Mouse (Mus musculus) left cerebral cortex, adult 8-10 months (tissue): ENCODE data around the gene Fgf12. TPM values are rescaled to one million over a fixed set of nuclear protein-coding genes. Genes with fewer than 3 reads are reported as not detected.
A peak's percentile ranks its signal among the peaks of the same experiment; 100 is the strongest.

ENCODE experiments used
- DNase-seq, 2 experiments: peaks; one replicate each; pipeline ENCODE4 v3.0.0; 2022; ENCODE audit warnings: low spot score in 2 of 2
- total RNA-seq, 4 experiments: library from RNA; stranded (reverse); gene quantifications; 2 replicates each; pipeline ENCODE4 v1.2.4; 2022

Gene Fgf12
- 100 to 1,000 TPM; 272 to 312 (median 287) TPM for total RNA-seq

GRCm38 (mm10) chr16:28752638-28753118, at the start of gene Fgf12:
Fgf12 (minus strand) TSS chr16:28753068.
- DNase-seq, result peak; percentile 22 to 42

GRCm38 (mm10) chr16:28793115-28793514, 40.2 kb upstream of the Fgf12 start:
- DNase-seq, result no peak

DNA sequence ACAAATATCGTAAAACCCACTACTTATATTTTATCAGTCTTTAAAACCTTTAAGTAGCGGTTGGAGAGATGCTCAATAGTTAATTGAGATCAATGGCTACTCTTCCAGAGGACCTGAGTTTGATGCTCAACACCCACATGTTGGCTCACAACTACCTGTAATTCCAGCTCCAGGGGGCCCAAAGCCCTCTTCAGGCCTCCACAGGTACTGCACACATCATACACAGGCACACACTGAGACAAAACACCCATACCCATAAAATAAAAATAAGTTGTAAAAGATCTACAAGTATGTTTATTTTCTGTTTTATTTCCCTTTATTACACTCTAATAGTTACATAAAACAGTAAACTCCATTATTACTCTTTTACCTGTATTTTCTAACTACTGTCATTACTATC, 17.4 kb upstream of the Fgf12 start:
- no peak for DNase-seq

GRCm38 (mm10) chr16:28761417-28761976, 8.6 kb upstream of the Fgf12 start:
- DNase-seq, result no peak

GRCm38 (mm10) chr16:28753124-28753917, 453 bp upstream of the Fgf12 start:
- peak; percentile 70 to 84 for DNase-seq

GRCm38 (mm10) chr16:28734461-28734860, 18.4 kb downstream of the Fgf12 start:
- DNase-seq, result no peak

- peak in 1 of 2 experiments; percentile 14 for DNase-seq
Measured at GRCm38 (mm10) chr16:28726792-28727191, 26.1 kb downstream of the Fgf12 start.

DNA sequence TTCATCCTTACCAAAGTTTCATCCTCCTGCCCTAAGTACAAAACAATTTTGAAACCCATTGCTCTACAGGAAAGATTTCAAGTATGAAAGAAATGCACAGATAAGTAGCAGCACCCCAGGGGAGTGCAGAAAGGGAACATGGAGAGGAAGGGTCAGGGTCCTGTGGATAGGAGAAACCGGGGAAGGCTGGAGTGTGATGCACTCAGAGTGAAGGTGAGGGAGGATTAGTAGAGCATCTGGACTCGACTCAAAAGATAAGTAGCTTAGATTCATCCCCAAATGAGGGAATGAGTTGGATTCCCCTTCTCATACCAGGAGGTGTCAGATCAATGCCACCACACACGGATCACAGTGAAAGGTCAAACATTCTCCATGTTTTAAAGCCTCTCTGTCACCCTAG, 46.2 kb downstream of the Fgf12 start:
- no peak for DNase-seq

DNA sequence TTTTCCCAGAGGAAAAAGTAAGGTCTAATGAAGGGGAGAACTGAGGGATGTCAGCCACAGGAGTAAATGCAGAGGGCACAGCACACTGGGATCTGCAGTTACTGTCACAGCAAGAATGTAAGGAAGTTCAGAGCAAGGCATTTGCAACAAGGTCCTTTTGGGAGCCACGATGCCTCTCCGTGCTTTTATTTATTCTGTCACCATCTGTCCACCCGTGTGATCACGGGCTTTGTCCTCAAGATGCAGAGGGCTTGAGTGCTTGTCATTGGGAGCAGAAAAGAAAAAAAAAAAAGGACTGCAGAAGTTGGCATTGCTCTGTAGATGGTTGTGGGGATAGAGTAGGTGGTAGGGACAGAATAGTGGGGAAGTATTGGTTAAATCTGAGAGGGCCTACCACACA, 52.5 kb downstream of the Fgf12 start:
- no peak for DNase-seq

- DNase-seq, result no peak
Measured at GRCm38 (mm10) chr16:28696851-28697250, 56.0 kb downstream of the Fgf12 start.

- DNase-seq, result peak in 1 of 2 experiments; percentile 13
Measured at GRCm38 (mm10) chr16:28694113-28694899, 58.6 kb downstream of the Fgf12 start.

GRCm38 (mm10) chr16:28688861-28689385, 63.9 kb downstream of the Fgf12 start:
- no peak for DNase-seq

DNA sequence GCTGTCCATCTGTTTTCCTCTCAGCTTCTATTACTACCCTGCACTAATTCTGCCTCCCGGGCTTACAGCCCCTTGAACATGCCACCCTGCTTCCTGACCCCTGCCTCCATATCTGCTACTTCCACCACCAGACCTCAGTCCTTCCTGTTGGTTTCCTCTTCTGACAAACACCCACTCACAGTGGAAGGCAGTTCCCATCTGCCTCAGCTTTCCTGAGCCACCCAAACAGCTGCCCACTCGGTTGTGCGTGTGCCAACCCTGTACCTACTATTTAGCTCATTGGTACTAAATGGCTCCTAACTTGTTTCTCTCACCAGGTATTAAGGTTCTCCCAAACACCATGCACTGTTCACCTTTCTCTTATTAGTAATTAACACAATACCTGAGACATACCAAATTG, 71.2 kb downstream of the Fgf12 start:
- peak in 1 of 2 experiments; percentile 50 for DNase-seq

DNA sequence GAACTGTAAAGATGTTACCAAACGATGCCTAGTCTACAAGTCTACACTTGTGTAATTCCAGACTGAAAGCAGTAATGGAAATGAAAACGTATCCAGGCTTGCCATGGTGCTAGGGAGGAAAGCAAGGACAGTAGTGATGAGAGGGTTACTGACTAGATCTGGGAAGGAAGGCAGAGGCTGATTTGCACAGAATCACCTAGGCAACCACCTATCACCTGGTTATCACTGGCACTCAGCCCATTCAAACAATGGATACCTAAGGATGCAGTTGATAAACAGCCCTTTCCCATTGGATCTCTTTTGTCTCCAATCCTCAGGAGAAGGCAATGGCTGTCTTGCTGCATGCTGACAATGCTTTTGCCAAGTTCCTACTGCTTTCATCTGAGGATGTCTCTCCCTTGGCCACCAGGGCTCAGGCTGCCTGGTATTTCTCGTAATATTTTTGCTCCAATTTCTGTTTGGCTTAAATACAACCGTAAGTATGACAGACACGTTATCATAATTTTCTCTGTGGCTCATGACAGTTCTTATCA, 84.0 kb downstream of the Fgf12 start:
- DNase-seq, result no peak

DNA sequence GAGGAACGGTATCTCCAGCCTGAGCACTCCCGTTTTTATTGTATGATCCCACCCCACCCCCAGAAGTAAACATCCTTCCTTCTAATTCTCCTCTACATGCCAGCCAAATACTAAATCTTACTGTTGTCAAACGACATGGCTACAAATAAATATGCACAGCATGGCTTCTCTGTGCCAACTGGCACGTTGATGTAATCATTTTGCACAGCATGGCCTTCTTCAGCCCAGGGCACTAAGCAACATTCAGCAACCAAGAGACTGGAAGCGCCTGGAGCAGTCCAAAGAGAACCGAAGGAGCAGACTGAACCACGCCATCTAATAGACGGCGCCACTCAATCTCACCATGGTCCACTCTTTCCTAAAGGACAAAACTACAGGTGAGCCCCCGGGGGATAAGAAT, 100.2 kb downstream of the Fgf12 start:
- no peak for DNase-seq

DNA sequence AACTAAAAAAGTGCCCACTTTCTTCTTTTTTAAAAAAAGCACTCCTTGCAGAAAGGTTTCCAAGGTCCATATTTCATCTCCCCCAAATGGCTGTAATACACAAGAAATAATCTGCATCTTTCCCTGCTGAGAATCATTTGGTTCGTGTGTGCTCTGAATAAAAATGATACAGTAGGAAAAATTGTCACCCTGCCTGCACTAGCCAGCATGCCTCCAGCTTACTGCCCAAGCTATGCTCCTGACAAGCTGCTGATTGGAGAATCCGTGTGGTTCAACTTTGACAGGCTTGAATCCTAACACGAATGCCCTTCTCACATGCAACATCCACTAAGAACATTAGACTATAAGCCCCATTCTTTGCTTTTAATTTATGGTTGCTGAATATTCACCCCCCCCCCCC, 102.3 kb downstream of the Fgf12 start:
- DNase-seq, result no peak

DNA sequence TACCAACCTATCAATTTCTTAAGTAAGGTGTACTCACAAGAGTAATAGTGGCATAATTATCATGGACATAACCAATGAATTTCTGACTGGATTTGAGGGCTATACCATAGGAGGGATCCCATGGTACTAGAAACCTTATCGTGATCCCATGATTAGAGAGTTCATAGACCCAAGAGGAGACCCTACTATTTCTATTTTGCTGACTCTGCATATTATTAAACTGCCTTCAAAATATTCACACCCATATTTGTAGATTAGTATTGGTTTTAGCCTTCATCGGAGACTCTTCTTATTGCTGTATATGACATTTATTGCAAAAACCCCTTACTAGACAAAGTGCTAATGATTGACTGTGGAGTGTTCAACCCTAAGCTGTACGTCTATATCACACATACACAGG, 107.8 kb downstream of the Fgf12 start:
- no peak for DNase-seq

DNA sequence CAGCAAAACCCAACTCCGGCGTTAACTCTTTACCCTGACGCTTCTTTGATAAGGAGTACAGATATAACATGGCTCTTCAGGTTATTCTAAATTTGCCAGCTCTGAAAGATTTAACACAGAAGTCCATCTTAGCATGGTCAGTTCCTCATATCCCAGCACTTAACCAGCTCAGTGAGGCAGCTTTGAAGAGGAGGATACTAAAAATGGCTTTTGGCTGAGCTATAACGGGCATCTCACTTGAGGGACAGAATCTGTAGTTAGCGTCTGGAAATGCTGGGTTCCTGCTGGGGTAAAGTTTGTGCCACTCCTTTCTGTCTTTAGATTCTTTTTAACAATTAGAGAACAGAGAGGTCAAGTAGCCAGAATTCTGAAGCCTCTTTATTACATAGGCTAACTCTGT, 121.1 kb downstream of the Fgf12 start:
- no peak for DNase-seq

DNA sequence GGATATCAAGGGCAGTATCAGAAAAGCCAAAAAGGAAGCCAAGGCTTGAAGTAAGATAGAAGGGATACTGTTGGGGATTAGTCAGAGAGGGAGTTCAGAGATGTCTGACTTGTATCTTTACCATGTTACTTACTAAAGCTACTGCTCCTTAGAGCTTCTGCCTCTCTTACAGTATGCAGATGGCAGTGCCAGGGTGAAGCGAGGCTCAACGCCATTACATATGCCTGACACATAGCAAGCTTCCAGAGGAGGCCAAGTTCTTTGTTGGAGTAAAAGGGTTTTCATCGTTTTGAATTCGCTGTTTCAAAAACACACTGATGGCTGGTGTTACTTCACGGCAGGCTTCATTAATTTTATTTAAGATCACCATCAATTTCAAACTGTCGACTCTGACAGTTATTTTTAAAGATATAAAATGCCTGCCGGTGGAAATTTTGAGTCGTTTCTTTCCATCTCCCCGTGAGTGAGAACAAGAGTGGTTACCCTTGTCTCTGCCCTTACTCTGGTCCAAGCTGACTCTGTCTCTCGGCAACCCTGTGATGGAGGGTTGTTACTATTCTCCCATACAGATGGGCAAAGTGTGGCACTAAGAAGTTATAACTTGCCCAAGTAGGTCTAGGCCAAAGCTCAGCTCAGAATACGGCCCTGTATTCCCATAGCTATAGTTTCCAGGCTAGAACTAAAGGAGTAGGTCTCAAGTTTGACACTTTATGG, 121.9 kb downstream of the Fgf12 start:
- no peak for DNase-seq

GRCm38 (mm10) chr16:28626259-28626658, 126.6 kb downstream of the Fgf12 start:
- no peak for DNase-seq

GRCm38 (mm10) chr16:28625689-28626088, 127.2 kb downstream of the Fgf12 start:
- DNase-seq, result no peak
